Mouse (Mus musculus): Measurements from ENCODE around the gene Vmn1r126. TPM values are rescaled to one million over a fixed set of nuclear protein-coding genes. Genes with fewer than 3 reads are reported as not detected.
"Not testable (repeated sequence)": the region's sequence is repeated elsewhere in the genome, so short reads cannot be mapped to it uniquely, and the experiment has no call there.

Gene Vmn1r126
- total RNA-seq (2021): not detected
- long read RNA-seq, experiment 1: 0 reads
- long read RNA-seq, experiment 2: 0 reads

DNA sequence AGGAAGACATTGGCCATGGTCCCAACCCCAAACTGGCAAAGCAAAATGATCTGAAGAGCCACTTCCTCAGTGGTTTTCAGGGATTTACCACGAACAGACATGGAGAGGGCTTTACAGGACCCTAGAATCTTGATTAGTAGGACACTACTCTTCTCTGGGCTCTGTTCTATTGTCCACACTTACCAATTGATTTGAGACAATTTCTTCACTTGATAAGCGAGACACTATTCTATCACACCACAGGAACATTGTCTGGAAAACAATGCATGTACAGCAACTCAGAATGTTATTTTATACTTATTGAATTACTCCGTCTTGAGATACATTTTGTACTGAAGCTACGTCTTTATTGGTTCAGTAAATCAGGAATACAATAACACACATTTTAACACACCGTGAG is at the start of gene Vmn1r126:
Gene Vmn1r126, minus strand, starts transcription at position 101 of the 400 bp plus-strand sequence.
- intact Hi-C loops (cut with DNase I): not testable (repeated sequence)

DNA sequence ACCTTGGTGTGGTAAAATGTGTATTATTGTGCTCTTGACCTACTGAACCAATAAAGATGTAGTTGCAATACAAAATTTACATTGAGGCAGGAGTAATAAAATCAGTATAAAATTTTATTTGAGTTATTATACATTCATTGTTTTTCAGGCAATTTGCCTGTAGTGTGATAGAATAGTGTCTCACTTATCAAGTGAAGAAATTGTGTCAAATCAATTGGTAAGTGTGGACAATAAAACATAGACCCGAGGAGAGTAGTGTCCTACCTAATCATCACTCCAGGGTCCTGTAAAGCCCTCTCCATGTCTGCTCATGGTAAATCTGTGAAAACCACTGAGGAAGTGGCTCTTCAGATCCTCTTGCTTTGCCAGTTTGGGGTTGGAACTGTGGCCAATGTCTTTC is 47.8 kb upstream of the Vmn1r126 start, which contains the start of gene Vmn1r128:
Gene Vmn1r128, plus strand, starts transcription at position 301 of the 400 bp plus-strand sequence.
- intact Hi-C loops (cut with DNase I); DNase-seq: not testable (repeated sequence)

More for the DNA sequence above, at the start of gene Vmn1r126:
- not testable (repeated sequence) for DNase-seq

DNA sequence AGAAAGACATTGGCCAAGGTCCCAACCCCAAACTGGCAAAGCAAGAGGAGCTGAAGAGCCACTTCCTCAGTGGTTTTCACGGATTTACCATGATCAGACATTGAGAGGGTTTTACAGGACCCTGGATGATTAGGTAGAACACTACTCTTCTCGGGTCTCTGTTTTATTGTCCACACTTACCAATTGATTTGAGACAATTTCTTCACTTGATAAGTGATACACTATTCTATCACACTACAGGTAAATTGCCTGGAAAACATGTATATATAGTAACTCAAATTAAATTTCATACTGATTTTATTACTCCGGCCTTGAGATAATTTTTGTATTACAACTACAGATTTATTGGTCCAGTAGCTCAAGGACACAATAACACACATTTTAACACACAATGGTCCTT is 18.5 kb upstream of the Vmn1r126 start, which contains the start of gene Vmn1r127:
Gene Vmn1r127, minus strand, starts transcription at position 101 of the 400 bp plus-strand sequence.
- DNase-seq; intact Hi-C loops (cut with DNase I): not testable (repeated sequence)

DNA sequence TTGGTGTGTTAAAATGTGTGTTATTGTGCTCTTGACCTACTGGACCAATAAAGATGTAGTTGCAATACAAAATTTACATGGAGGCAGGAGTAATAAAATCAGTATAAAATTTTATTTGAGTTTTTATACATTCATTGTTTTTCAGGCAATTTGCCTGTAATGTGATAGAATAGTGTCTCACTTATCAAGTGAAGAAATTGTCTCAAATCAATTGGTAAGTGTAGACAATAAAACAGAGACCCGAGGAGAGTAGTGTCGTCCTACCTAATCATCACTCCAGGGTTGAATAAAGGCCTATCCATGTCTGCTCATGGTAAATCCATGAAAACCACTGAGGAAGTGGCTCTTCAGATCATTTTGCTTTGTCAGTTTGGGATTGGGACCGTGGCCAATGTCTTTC is 29.4 kb downstream of the Vmn1r126 start, which contains the start of gene Vmn1r125:
Gene Vmn1r125, plus strand, starts transcription at position 301 of the 400 bp plus-strand sequence.
- intact Hi-C loops (cut with DNase I); DNase-seq: not testable (repeated sequence)

DNA sequence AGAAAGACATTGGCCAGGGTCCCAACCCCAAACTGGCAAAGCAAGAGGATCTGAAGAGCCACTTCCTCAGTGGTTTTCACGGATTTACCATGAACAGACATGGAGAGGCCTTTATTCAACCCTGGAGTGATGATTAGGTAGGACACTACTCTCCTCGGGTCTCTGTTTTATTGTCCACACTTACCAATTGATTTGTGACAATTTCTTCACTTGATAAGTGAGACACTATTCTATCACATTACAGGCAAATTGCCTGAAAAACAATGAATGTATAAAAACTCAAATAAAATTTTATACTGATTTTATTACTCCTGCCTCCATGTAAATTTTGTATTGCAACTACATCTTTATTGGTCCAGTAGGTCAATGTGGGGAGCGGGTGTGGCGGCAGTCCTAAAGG is 40.8 kb downstream of the Vmn1r126 start, which contains the start of gene Vmn1r124:
Gene Vmn1r124, minus strand, starts transcription at position 101 of the 400 bp plus-strand sequence.
- DNase-seq; intact Hi-C loops (cut with DNase I): not testable (repeated sequence)

Other genes starting within 250 kb of the Vmn1r126 start
- not detected for gene Vmn1r120, start 247.7 kb downstream of the Vmn1r126 start, total RNA-seq (2021)
- not detected for gene Vmn1r121, start 203.0 kb downstream of the Vmn1r126 start, total RNA-seq (2021)
- gene Vmn1r122, start 167.3 kb downstream of the Vmn1r126 start, total RNA-seq (2021): not detected
- not detected for gene Vmn1r123, start 139.3 kb downstream of the Vmn1r126 start, total RNA-seq (2021)
- gene Gm5157, start 111.0 kb downstream of the Vmn1r126 start, total RNA-seq (2021): not detected
- not detected for gene Vmn1r124, start 40.9 kb downstream of the Vmn1r126 start, total RNA-seq (2021)
- not detected for gene Vmn1r125, start 29.3 kb downstream of the Vmn1r126 start, total RNA-seq (2021)
- not detected for gene Vmn1r127, start 18.4 kb upstream of the Vmn1r126 start, total RNA-seq (2021)
- not detected for gene Vmn1r128, start 47.9 kb upstream of the Vmn1r126 start, total RNA-seq (2021)
- gene Vmn1r129, start 59.8 kb upstream of the Vmn1r126 start, total RNA-seq (2021): not detected
- not detected for gene Gm6882, start 131.3 kb upstream of the Vmn1r126 start, total RNA-seq (2021)
- gene Vmn1r130, start 210.3 kb upstream of the Vmn1r126 start, total RNA-seq (2021): not detected
- gene Vmn1r131, start 244.6 kb upstream of the Vmn1r126 start, total RNA-seq (2021): not detected

Data from gastrocnemius, postnatal 36 days (tissue).